Mouse (Mus musculus): Measurements from ENCODE around the gene Srgn. TPM values are rescaled to one million over a fixed set of nuclear protein-coding genes. Genes with fewer than 3 reads are reported as not detected.

The Srgn gene
- polyA plus RNA-seq, 2 experiments = 23.7 to 82.6 TPM

DNA sequence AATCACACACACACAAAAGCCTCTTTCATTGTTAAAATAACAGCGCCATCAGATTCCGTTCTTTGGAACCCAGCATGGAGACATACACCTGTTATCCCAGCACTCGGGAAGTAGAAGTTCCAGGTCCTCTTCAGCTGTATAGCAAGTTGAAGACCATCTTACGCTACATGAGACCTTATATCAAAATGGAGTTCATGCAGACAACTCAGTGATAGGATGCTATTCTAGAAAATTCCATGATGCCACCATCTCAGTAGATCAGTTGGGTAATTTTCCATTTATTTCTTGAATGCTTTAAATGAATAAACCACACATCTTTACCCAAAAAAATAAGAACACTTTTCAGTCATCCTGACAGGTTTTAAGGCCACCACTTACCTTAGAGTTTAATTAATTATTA, 20.2 kb downstream of the Srgn start:
- WGBS (ENCODE audit: insufficient replicate concordance) = 66% methylated on average over 4 of the region's 4 CpGs
- H3K4me1 ChIP-seq (replicated peaks; ENCODE audit: control insufficient read depth in 2 of 2, insufficient read depth in 2 of 2, low read length in 1 of 2) = peaks cover 48 to 57% of the 10 kb centered on the region in 2 experiments
- peak overlapping the region; percentile 73 for H3K9ac ChIP-seq (replicated peaks)
- H3K4me3 ChIP-seq (ENCODE audit: insufficient read depth in 1 of 2, low read depth in 2 of 2, low read length in 2 of 2) = peak overlapping the region; percentile 44 to 54
- no peak for TF ChIP-seq EP300 (IDR thresholded peaks at IDR 0.05; ENCODE audit: low read depth)
- ATAC-seq (ENCODE audit: insufficient read depth) (no peak), DNase-seq (ENCODE audit: low read depth in 3 of 3, low spot score in 3 of 3) (no peak)
- H3K9me3 ChIP-seq (ENCODE audit: control insufficient read depth, low read length) = no peaks in the 10 kb centered on the region
- no peaks in the 10 kb centered on the region for H3K27me3 ChIP-seq (ENCODE audit: control insufficient read depth, insufficient read depth, low read length)
- peak overlapping the region; percentile 81 for H3K4me2 ChIP-seq (ENCODE audit: low read depth)
- no peaks in the 10 kb centered on the region for H3K36me3 ChIP-seq (replicated peaks; ENCODE audit: control insufficient read depth, insufficient read depth, low read depth)
- peak overlapping the region; percentile 87 for H3K27ac ChIP-seq

DNA sequence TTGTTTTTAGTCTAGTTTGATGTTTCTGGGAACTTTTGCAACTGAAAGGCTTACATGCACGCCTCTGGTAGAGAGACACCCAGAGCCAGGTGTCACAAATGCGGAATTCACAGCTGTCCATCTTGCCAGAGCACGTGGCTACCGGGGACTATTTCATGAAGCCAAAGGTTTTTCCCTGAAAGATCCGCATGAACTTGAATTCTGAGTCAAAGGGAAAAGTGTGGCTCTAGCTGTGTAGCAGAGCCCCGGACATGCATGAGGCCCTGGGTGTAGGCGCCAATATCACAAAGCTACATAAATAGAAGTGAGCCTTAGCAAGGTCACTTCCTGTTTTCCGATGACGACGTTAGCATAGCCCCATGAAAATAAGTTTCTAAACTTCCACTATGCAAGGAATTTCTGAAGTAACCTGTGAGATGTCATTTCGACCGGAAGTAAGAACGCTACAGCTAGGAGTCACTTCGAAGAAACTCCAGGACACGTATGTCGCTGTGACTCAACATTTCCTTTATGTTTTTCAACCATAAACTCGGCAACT, 21.2 kb downstream of the Srgn start:
- no peaks in the 10 kb centered on the region for H3K9me3 ChIP-seq (ENCODE audit: control insufficient read depth, low read length)
- no peak for TF ChIP-seq CTCF (IDR thresholded peaks at IDR 0.05; ENCODE audit: low read depth)
- TF ChIP-seq EP300 (IDR thresholded peaks at IDR 0.05; ENCODE audit: low read depth) = peak; percentile 44; the same call in 1 of the 2 replicates
- peak overlapping the region; percentile 18 to 54 for H3K4me3 ChIP-seq (ENCODE audit: insufficient read depth in 1 of 2, low read depth in 2 of 2, low read length in 2 of 2)
- WGBS (ENCODE audit: insufficient replicate concordance) = 17% methylated on average over 17 of the region's 17 CpGs
- H3K36me3 ChIP-seq (replicated peaks; ENCODE audit: control insufficient read depth, insufficient read depth, low read depth) = no peaks in the 10 kb centered on the region
- H3K27me3 ChIP-seq (ENCODE audit: control insufficient read depth, insufficient read depth, low read length) = no peaks in the 10 kb centered on the region
- H3K27ac ChIP-seq = peak overlapping the region; percentile 87
- peak overlapping the region; percentile 68 for H3K9ac ChIP-seq (replicated peaks)
- DNase-seq (ENCODE audit: low read depth in 3 of 3, low spot score in 3 of 3) (peak in 1 of 3 experiments; percentile 63), ATAC-seq (ENCODE audit: insufficient read depth) (peak; percentile 45)
- peak overlapping the region; percentile 81 for H3K4me2 ChIP-seq (ENCODE audit: low read depth)
- peaks cover 50 to 58% of the 10 kb centered on the region in 2 experiments for H3K4me1 ChIP-seq (replicated peaks; ENCODE audit: control insufficient read depth in 2 of 2, insufficient read depth in 2 of 2, low read length in 1 of 2)

DNA sequence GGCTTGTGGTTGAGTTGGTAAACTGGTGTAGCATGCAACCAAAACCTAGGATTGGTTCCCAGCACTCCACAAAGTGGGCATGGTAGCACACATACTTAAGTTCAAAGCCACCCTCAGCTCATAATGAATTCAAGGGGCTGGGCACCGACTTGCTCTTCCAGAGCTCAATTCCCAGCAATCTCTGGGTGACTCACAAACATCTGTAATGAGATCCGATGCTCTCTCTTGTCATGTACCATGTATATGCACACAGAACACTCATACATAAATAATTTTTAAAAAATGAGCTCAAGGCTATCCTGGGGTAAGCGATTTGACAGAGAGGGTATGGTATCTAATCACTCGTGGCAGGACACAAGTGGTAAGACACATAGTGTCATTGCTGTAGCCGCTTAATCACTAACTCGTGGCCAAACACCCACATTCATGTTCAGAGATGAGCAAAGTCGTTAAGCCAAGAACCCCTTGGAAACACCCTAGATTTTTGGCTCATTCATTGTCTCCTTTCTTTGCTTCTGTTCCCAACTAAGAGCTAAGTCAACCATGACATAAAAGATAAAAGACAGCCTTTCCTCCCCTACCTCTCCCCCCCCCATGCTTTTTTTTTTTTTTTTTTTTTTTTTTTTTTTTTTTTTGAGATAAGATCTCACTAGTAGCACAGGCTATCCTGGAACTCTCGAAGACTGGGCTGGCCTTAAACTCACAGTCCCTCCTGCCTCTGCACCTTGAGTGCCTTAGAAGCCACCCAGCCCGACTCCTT, 21.8 kb downstream of the Srgn start:
- WGBS (ENCODE audit: insufficient replicate concordance) = 32% methylated on average over 9 of the region's 9 CpGs
- Histone ChIP-seq H3K4me1 (replicated peaks; ENCODE audit: control insufficient read depth in 2 of 2, insufficient read depth in 2 of 2, low read length in 1 of 2) (peaks cover 50 to 61% of the 10 kb centered on the region in 2 experiments), H3K9me3 (ENCODE audit: control insufficient read depth, low read length) (no peaks in the 10 kb centered on the region), H3K27me3 (ENCODE audit: control insufficient read depth, insufficient read depth, low read length) (no peaks in the 10 kb centered on the region), H3K4me3 (ENCODE audit: insufficient read depth in 1 of 2, low read depth in 2 of 2, low read length in 2 of 2) (peak overlapping the region in 1 of 2 experiments; percentile 54; a peak in 1 of 4 replicates), H3K36me3 (replicated peaks; ENCODE audit: control insufficient read depth, insufficient read depth, low read depth) (no peaks in the 10 kb centered on the region), H3K4me2 (ENCODE audit: low read depth) (peak overlapping the region; percentile 81), H3K27ac (peak overlapping the region; percentile 87), H3K9ac (replicated peaks) (peak overlapping the region; percentile 68; the same call in 1 of the 2 replicates)
- DNase-seq (ENCODE audit: low read depth in 3 of 3, low spot score in 3 of 3) (no peak), ATAC-seq (ENCODE audit: insufficient read depth) (no peak)
- TF ChIP-seq EP300 (IDR thresholded peaks at IDR 0.05; ENCODE audit: low read depth) (no peak), CTCF (IDR thresholded peaks at IDR 0.05; ENCODE audit: low read depth) (no peak)

DNA sequence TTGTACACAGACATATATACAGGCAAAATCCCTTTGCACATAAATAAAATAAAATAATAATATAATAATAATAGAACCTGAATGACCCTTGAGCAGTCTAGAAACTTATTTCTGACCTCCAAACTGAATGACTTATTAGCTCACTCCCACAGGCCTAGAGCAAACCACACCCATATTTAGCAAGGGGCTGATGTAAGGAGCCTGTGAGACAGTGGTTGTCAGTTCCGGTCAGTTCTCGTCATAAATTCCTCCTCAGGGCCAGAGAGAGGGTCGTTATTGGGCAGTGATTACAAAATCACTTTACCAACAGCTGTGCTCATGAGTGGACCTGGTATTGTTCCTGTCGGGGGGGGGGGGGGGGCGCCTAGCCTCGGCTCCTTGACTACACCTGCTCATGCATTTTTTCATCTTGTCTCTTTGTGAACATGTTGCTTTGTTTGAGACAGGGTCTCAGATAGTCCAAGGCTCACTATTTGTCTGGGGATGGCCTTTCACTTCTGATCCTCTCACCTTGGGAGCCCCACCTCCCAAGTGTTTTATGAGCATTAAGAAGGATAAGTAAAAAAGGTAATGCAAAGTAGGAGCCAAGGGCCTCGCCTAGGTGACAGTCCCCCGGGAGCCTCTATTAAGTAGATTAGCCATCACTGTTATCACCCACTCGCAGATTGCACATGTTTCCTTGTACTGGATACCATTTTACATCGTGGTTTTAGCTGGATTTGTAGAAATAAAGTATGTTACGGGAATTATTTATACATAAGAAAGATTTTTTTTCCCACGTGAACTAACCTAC, 23.2 kb downstream of the Srgn start:
- Histone ChIP-seq H3K4me3 (ENCODE audit: insufficient read depth in 1 of 2, low read depth in 2 of 2, low read length in 2 of 2) (peak overlapping the region in 1 of 2 experiments; percentile 31; a peak in 2 of 4 replicates), H3K27ac (peak overlapping the region; percentile 63), H3K27me3 (ENCODE audit: control insufficient read depth, insufficient read depth, low read length) (no peaks in the 10 kb centered on the region), H3K9ac (replicated peaks) (peak overlapping the region; percentile 54; the same call in 1 of the 2 replicates), H3K36me3 (replicated peaks; ENCODE audit: control insufficient read depth, insufficient read depth, low read depth) (no peaks in the 10 kb centered on the region), H3K9me3 (ENCODE audit: control insufficient read depth, low read length) (no peaks in the 10 kb centered on the region), H3K4me1 (replicated peaks; ENCODE audit: control insufficient read depth in 2 of 2, insufficient read depth in 2 of 2, low read length in 1 of 2) (peaks cover 50 to 59% of the 10 kb centered on the region in 2 experiments), H3K4me2 (ENCODE audit: low read depth) (peak overlapping the region; percentile 68)
- no peak for DNase-seq (ENCODE audit: low read depth in 3 of 3, low spot score in 3 of 3)
- 0 out of 2 replicates have a peak, but pooled peaks have one; percentile 30 for TF ChIP-seq EP300 (IDR thresholded peaks at IDR 0.05; ENCODE audit: low read depth)
- no peak for TF ChIP-seq CTCF (IDR thresholded peaks at IDR 0.05; ENCODE audit: low read depth)
- ATAC-seq (ENCODE audit: insufficient read depth) = peak; percentile 59
- WGBS (ENCODE audit: insufficient replicate concordance) = 17% methylated on average over 12 of the region's 12 CpGs

All from liver, embryonic 14.5 days (tissue).